Mouse (Mus musculus) left cerebral cortex, postnatal 4 days (tissue): ENCODE measurements around the gene Cfap100. TPM values are rescaled to one million over a fixed set of nuclear protein-coding genes. Genes with fewer than 3 reads are reported as not detected.

Source experiments
- DNase-seq: peaks from one replicate; pipeline ENCODE4 v3.0.0-alpha.2; 2022
- intact Hi-C: fragments of 180-260 bp; cut with DNase I; formaldehyde crosslinking; loops from one replicate; pipeline ENCODE4 v1.15.1; 2025
- total RNA-seq, 2 experiments: library from RNA; stranded (reverse); gene quantifications; 2 replicates each; pipeline ENCODE4 v1.2.3; 2021

Gene Cfap100
- total RNA-seq, 2 experiments from 2014 or later, result 6.7 to 8.5 TPM

GRCm38 (mm10) chr6:90393948-90394347, 34.6 kb downstream of the Cfap100 start:
- intact Hi-C loops, result no loop called here

GRCm38 (mm10) chr6:90390629-90391028, 38.0 kb downstream of the Cfap100 start:
- intact Hi-C loops, result no loop called here
- no peak for DNase-seq

More at GRCm38 (mm10) chr6:90393948-90394347, 34.6 kb downstream of the Cfap100 start:
- DNase-seq, result no peak

- no peak for DNase-seq
- intact Hi-C loops, result no loop called here
Measured at GRCm38 (mm10) chr6:90381465-90381864, 47.1 kb downstream of the Cfap100 start.

- intact Hi-C loops, result no loop called here
- DNase-seq, result no peak
Measured at GRCm38 (mm10) chr6:90377708-90378107, 50.9 kb downstream of the Cfap100 start.

- intact Hi-C loops, result no loop called here
- DNase-seq, result no peak
Measured at GRCm38 (mm10) chr6:90374647-90375046, 54.0 kb downstream of the Cfap100 start.

- peak; percentile 52 for DNase-seq
- intact Hi-C loops, result no loop called here
Measured at GRCm38 (mm10) chr6:90369725-90370553, 58.7 kb downstream of the Cfap100 start.

GRCm38 (mm10) chr6:90368976-90369724, 59.4 kb downstream of the Cfap100 start, which contains the start of gene Zxdc:
Zxdc (plus strand) TSS chr6:90369492.
- DNase-seq, result peak; percentile 99
- intact Hi-C loops, result no loop called here

- intact Hi-C loops, result no loop called here
- no peak for DNase-seq
Measured at GRCm38 (mm10) chr6:90363301-90363700, 65.3 kb downstream of the Cfap100 start.

- intact Hi-C loops, result no loop called here
Measured at GRCm38 (mm10) chr6:90360922-90361614, 67.5 kb downstream of the Cfap100 start.

GRCm38 (mm10) chr6:90360024-90360781, 68.4 kb downstream of the Cfap100 start:
- peak; percentile 51 for DNase-seq
- intact Hi-C loops, result no loop called here

More at GRCm38 (mm10) chr6:90360922-90361614, 67.5 kb downstream of the Cfap100 start:
- no peak for DNase-seq

- DNase-seq, result no peak
- intact Hi-C loops, result no loop called here
Measured at GRCm38 (mm10) chr6:90359445-90359844, 69.2 kb downstream of the Cfap100 start.

- intact Hi-C loops, result no loop called here
- no peak for DNase-seq
Measured at GRCm38 (mm10) chr6:90358142-90358541, 70.5 kb downstream of the Cfap100 start.

Other genes starting within 250 kb of the Cfap100 start
- not detected for gene V1ra8, start 226.0 kb downstream of the Cfap100 start, total RNA-seq
- gene Vmn1r53, start 204.4 kb downstream of the Cfap100 start, total RNA-seq, result not detected
- gene Vmn1r54, start 182.5 kb downstream of the Cfap100 start, total RNA-seq, result not detected
- not detected for gene BC048671, start 127.6 kb downstream of the Cfap100 start, total RNA-seq
- not detected for gene Chst13, start 103.6 kb downstream of the Cfap100 start, total RNA-seq
- not detected for gene Uroc1, start 95.5 kb downstream of the Cfap100 start, total RNA-seq
- gene Zxdc, start 59.3 kb downstream of the Cfap100 start, total RNA-seq, result 10 to 100 TPM; 27.6 to 30.1 TPM
- 10 to 100 TPM; 11.7 to 12.3 TPM for gene Klf15, start 33.8 kb upstream of the Cfap100 start, total RNA-seq
- 10 to 100 TPM; 56.1 to 57.5 TPM for gene Aldh1l1, start 57.6 kb upstream of the Cfap100 start, total RNA-seq
- gene Slc41a3, start 175.9 kb upstream of the Cfap100 start, total RNA-seq, result 1 to 10 TPM; 4.9 to 5.9 TPM